Mouse (Mus musculus) ES-E14 (cell line): ENCODE data around the gene Hprt. TPM values are rescaled to one million over a fixed set of nuclear protein-coding genes. Genes with fewer than 3 reads are reported as not detected.
"Not testable (repeated sequence)": the region's sequence is repeated elsewhere in the genome, so short reads cannot be mapped to it uniquely, and the experiment has no call there.

Experiments used
- DNase-seq: peaks from one replicate; pipeline ENCODE4 v3.0.0-alpha.2; 2013; ENCODE audit warnings: low read depth, low spot score
- H3K27ac ChIP-seq: 2 replicates; pipeline ENCODE4 v1.5.1; 2012; ENCODE audit warnings: low read depth, mild to moderate bottlenecking, low read length, moderate library complexity, mixed read lengths; ENCODE audit not compliant: poor library complexity, insufficient read depth, severe bottlenecking
- H3K36me3 ChIP-seq: 2 replicates; pipeline ENCODE4 v1.6.1; 2012; ENCODE audit warnings: mild to moderate bottlenecking, low read length, moderate library complexity, mixed read lengths; ENCODE audit not compliant: control insufficient read depth, poor library complexity, insufficient read depth, severe bottlenecking
- H3K4me1 ChIP-seq, 2 experiments: fragments of 150-350 bp in 1 of 2; sonication (generic) in 1 of 2; 2 replicates each; pipeline ENCODE4 v1.6.1; 2012; ENCODE audit warnings: low read length in 2 of 2, mild to moderate bottlenecking in 1 of 2, mixed read lengths in 1 of 2; ENCODE audit not compliant: control insufficient read depth in 2 of 2, insufficient read depth in 2 of 2, poor library complexity in 1 of 2
- H3K4me3 ChIP-seq, 2 experiments: fragments of 150-350 bp in 1 of 2; sonication (generic) in 1 of 2; 2 replicates each; pipeline ENCODE4 v1.5.1; 2012; ENCODE audit warnings: low read length in 2 of 2, low read depth in 1 of 2, mild to moderate bottlenecking in 1 of 2, mixed read lengths in 1 of 2; ENCODE audit not compliant: insufficient read depth in 1 of 2, poor library complexity in 1 of 2, severe bottlenecking in 1 of 2
- H3K9ac ChIP-seq: 2 replicates; pipeline ENCODE4 v1.6.1; 2012; ENCODE audit warnings: low read depth, mild to moderate bottlenecking, low read length, mixed read lengths; ENCODE audit not compliant: poor library complexity, insufficient read depth, severe bottlenecking
- H3K9me3 ChIP-seq: fragments of 150-350 bp; sonication (generic); 2 replicates; pipeline ENCODE4 v1.6.1; 2012; ENCODE audit warnings: low read depth, mild to moderate bottlenecking, low read length; ENCODE audit not compliant: control insufficient read depth, insufficient read depth
- CHD2 ChIP-seq: IDR thresholded peaks from 2 replicates; pipeline ENCODE4 v1.6.1; 2014; ENCODE audit warnings: mild to moderate bottlenecking, low read depth, low read length, inconsistent platforms
- HCFC1 ChIP-seq: IDR thresholded peaks from 2 replicates; pipeline ENCODE4 v1.6.1; 2012; ENCODE audit warnings: low read length, inconsistent platforms, borderline replicate concordance; ENCODE audit not compliant: insufficient read depth
- MAFK ChIP-seq: IDR thresholded peaks from 2 replicates; pipeline ENCODE4 v1.6.1; 2014; ENCODE audit warnings: mild to moderate bottlenecking, low read depth, low read length, inconsistent platforms; ENCODE audit not compliant: insufficient read depth
- ZC3H11A ChIP-seq: IDR thresholded peaks from 2 replicates; pipeline ENCODE4 v1.6.1; 2012; ENCODE audit warnings: low read depth, mild to moderate bottlenecking, inconsistent platforms, low read length, borderline replicate concordance
- ZNF384 ChIP-seq: IDR thresholded peaks from 2 replicates; pipeline ENCODE4 v1.6.1; 2012; ENCODE audit warnings: low read depth, low read length, inconsistent platforms
- in situ Hi-C, 2 experiments: fragments of 600-800 bp; cut with MboI; formaldehyde crosslinking; loops; one replicate each; pipeline ENCODE4 v1.15.1; 2025; ENCODE audit warnings: low sequenced_read_pairs in 2 of 2, inconsistent platforms in 1 of 2; ENCODE audit not compliant: unreplicated experiment in 2 of 2
- total RNA-seq: library from RNA; depleted of rRNA; stranded (reverse); fragments of 300-350 nt; gene quantifications from 2 replicates; pipeline ENCODE4 v1.2.3, GENCODE M21; 2012

Gene Hprt
- total RNA-seq, 1 experiment, result 1.6 TPM

DNA sequence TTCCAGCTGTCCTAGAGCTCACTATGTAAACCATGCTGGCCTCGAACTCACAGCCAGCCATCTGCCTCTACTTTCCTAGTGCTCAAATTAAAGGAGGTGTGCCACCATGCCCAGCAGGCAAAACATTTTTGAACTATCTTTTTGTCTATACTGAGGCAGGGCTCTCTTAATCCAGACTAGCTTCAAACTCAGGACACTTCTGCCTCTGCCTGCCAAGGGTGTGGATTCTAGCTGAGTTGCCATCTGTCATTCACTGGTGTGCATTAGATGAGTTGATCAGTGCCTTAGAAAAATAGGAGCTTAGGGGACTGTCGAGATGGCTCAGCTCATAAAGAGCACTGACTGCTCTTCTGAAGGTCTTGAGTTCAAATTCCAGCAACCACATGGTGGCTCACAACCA is 35.1 kb downstream of the Hprt start:
- no peaks in the 10 kb centered on the region for H3K9me3 ChIP-seq
- no peaks in the 10 kb centered on the region for H3K4me1 ChIP-seq
- no peak overlapping the region for H3K4me3 ChIP-seq
- H3K36me3 ChIP-seq, result no peaks in the 10 kb centered on the region
- H3K27ac ChIP-seq, result no peak overlapping the region
- H3K9ac ChIP-seq, result no peak overlapping the region
- TF ChIP-seq ZC3H11A (no peak), ZNF384 (no peak), CHD2 (no peak), MAFK (no peak), HCFC1 (no peak)
- in situ Hi-C loops, result no loop called here
- no peak for DNase-seq

DNA sequence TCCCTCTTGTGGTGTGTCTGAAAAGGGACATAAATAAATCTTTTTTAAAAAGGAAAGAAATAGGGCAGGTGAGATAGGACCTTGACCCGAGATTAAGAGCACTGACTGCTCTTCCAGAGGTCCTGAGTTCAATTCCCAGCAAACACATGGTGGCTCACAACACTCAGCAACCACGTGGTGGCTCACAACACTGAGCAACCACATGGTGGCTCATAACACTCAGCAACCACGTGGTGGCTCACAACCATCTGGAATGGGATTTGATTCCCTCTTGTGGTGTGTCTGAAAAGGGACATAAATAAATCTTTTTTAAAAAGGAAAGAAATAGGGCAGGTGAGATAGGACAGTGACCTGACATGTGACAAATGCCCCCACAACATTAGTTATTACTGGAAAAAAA is 36.3 kb downstream of the Hprt start:
- H3K4me1 ChIP-seq, H3K9ac ChIP-seq, H3K9me3 ChIP-seq, H3K4me3 ChIP-seq, in situ Hi-C loops, H3K36me3 ChIP-seq, DNase-seq, H3K27ac ChIP-seq: not testable (repeated sequence)

DNA sequence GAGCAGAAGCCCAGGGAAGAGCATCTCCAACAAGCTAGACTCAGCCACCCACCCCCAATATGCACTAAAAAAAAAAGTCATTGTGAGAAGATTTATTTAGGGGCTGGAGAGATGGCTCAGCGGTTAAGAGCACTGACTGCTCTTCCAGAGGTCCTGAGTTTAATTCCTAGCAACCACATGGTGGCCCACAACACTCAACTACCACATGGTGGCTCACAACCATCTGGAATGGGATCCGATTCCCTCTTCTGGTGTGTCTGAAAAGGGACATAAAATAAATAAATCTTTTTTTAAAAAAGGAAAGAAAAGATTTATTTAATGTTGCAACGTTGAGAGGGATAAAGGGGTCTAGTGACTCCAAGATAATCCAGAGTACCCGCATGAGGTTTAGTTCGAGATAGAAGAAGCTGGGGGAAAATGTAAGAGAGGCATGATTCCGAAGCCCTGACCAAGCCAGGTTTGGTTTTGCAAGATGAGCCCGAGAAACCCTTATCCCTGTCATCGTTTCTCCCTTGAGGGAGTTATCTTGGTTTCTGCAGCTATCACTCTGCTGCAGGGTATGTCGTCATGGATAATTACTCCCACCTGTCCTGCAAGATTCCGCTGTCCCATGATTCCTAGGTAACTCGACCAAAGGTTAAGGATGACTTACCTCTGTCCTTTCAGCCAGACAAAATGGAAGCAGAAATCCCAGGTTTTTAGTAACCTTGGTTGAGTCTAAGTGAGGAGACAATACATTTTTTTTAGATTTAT is 37.7 kb downstream of the Hprt start:
- in situ Hi-C loops, result no loop called here
- no peak for DNase-seq
- H3K9me3 ChIP-seq, result no peaks in the 10 kb centered on the region
- TF ChIP-seq HCFC1 (no peak), ZC3H11A (no peak), MAFK (no peak), ZNF384 (no peak), CHD2 (no peak)
- H3K9ac ChIP-seq, result no peak overlapping the region
- no peaks in the 10 kb centered on the region for H3K4me1 ChIP-seq
- no peak overlapping the region for H3K27ac ChIP-seq
- H3K36me3 ChIP-seq, result no peaks in the 10 kb centered on the region
- no peak overlapping the region for H3K4me3 ChIP-seq

DNA sequence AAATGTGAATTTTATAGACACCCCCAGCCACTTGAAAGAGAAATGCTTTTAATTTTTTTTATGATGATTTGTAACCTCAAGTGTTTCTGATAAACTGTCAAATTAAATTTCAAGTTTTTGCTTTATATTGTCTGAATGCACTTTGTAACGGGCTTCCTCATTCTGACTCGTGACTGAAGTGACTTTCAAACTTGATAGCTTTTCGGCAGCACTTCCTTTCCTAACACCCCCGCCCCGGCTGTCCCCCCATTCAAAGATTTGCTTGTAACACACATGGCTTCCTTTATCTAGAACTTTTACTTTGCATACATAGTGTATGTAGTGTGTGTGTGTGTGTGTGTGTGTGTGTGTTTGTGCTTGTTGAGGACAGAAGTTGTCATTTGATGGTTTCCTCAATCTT is 41.6 kb downstream of the Hprt start:
- no peaks in the 10 kb centered on the region for H3K9me3 ChIP-seq
- DNase-seq, result no peak
- H3K4me1 ChIP-seq, result no peaks in the 10 kb centered on the region
- H3K27ac ChIP-seq, result no peak overlapping the region
- in situ Hi-C loops, result no loop called here
- no peak overlapping the region for H3K4me3 ChIP-seq
- H3K9ac ChIP-seq, result no peak overlapping the region
- H3K36me3 ChIP-seq, result no peaks in the 10 kb centered on the region
- TF ChIP-seq ZNF384 (no peak), HCFC1 (no peak), ZC3H11A (no peak), MAFK (no peak), CHD2 (no peak)

DNA sequence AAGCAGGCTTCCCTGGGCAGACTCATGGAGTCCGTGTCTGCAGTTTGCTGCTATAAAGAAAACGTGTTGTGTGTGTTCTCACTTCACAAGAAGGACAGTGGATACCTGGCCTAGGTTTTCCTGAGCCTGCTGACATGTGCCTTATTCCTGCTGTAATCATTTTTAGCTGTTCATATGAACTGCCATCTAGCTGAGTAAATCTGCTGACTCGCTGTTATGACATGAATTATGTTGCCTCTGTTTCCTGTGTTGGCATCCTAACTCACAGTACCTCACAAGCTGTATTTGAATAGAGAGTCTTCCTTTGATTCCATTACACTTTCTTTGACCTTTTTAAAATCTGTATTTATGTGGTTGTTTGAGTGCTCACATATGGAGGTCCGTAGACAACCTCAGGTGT is 50.3 kb downstream of the Hprt start:
- Histone ChIP-seq H3K27ac (no peak overlapping the region), H3K36me3 (no peaks in the 10 kb centered on the region), H3K9ac (no peak overlapping the region), H3K4me1 (no peaks in the 10 kb centered on the region), H3K9me3 (no peaks in the 10 kb centered on the region), H3K4me3 (no peak overlapping the region)
- no peak for TF ChIP-seq MAFK
- no peak for TF ChIP-seq ZC3H11A
- TF ChIP-seq HCFC1, result no peak
- no peak for TF ChIP-seq CHD2
- TF ChIP-seq ZNF384, result no peak
- in situ Hi-C loops, result no loop called here
- no peak for DNase-seq
